Mouse (Mus musculus) heart, embryonic 11.5 days (tissue): ENCODE data around the gene Nrcam. TPM values are rescaled to one million over a fixed set of nuclear protein-coding genes. Genes with fewer than 3 reads are reported as not detected.

Experiments used
- ATAC-seq: fragments of 200-750 bp; cut with Nextera tagmentation; replicated peaks from 2 replicates; pipeline ENCODE4 v1.8.0; 2017; ENCODE audit warnings: moderate library complexity; ENCODE audit not compliant: insufficient number of reproducible peaks, low FRiP score, low TSS enrichment
- H3K27ac ChIP-seq: fragments of 300-500 bp; sonication (generic); 2 replicates; pipeline ENCODE4 v1.5.1; 2014; ENCODE audit warnings: mild to moderate bottlenecking, low read depth, low read length
- H3K27me3 ChIP-seq: fragments of 300-500 bp; sonication (generic); 2 replicates; pipeline ENCODE4 v1.6.1; 2014; ENCODE audit warnings: mild to moderate bottlenecking, low read length, mixed read lengths; ENCODE audit not compliant: control insufficient read depth, insufficient read depth
- H3K36me3 ChIP-seq: fragments of 300-500 bp; sonication (generic); 2 replicates; pipeline ENCODE4 v1.6.1; 2014; ENCODE audit warnings: mild to moderate bottlenecking, low read length, moderate library complexity, mixed read lengths; ENCODE audit not compliant: control insufficient read depth, insufficient read depth
- H3K4me1 ChIP-seq: fragments of 300-500 bp; sonication (generic); 2 replicates; pipeline ENCODE4 v1.6.1; 2014; ENCODE audit warnings: low read length; ENCODE audit not compliant: control insufficient read depth, insufficient read depth
- H3K4me2 ChIP-seq: fragments of 300-500 bp; sonication (generic); 2 replicates; pipeline ENCODE4 v1.6.1; 2014; ENCODE audit warnings: mild to moderate bottlenecking, moderate library complexity
- H3K4me3 ChIP-seq: fragments of 300-500 bp; sonication (generic); 2 replicates; pipeline ENCODE4 v1.5.1; 2014; ENCODE audit warnings: low read depth, low read length
- H3K9ac ChIP-seq: fragments of 300-500 bp; sonication (generic); 2 replicates; pipeline ENCODE4 v1.6.1; 2014; ENCODE audit warnings: mild to moderate bottlenecking, low read depth, low read length, moderate library complexity
- H3K9me3 ChIP-seq: fragments of 300-500 bp; sonication (generic); replicated peaks from 2 replicates; pipeline ENCODE4 v1.6.1; 2016; ENCODE audit warnings: low read length; ENCODE audit not compliant: control insufficient read depth
- WGBS: fragments of 180-500 bp; shearing (Covaris S2); extraction: QIAGEN DNeasy Blood & Tissue Kit; methylation state at CpG from one replicate; pipeline ENCODE4 v1.1.7; 2014; ENCODE audit not compliant: insufficient replicate concordance; 5-methylcytosine and 5-hydroxymethylcytosine counted together
- polyA plus RNA-seq: library from polyadenylated mRNA; unstranded; fragments of >200 nt; fragmentation: Nextera tagmentation; extraction: Ambion mirVana; gene quantifications from 2 replicates; pipeline ENCODE4 v1.2.1, GENCODE M21; 2014

Gene Nrcam
- polyA plus RNA-seq, 1 experiment from 2014 or later = 0.84 TPM

GRCm38 (mm10) chr12:44403731-44404424 is 75.2 kb downstream of the Nrcam start:
- ATAC-seq = no peak
- Histone ChIP-seq H3K4me2 (no peak overlapping the region), H3K9ac (no peak overlapping the region), H3K27ac (no peak overlapping the region), H3K27me3 (no peaks in the 10 kb centered on the region), H3K4me3 (no peak overlapping the region), H3K36me3 (no peaks in the 10 kb centered on the region), H3K9me3 (no peaks in the 10 kb centered on the region), H3K4me1 (no peaks in the 10 kb centered on the region)
- 41% methylated on average over 3 of the region's 3 CpGs for WGBS

DNA sequence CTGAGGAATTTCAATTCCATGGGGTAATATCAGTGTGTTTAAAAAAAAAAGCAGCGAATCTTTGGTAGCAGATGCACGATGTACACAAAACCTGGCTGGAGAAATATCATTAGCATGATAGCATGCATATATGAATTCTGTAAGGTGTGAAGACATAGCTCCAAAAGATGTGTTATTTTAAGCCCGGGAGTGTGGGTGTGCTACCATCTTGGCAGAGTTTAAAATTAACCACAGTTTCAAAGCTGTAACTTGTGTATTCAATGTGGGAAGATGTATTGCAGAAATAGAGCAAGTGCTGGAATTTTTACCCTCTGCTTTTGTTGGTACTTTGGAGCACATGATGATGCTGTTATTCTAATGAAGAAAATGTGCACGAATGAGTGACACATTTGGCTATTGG is 81.1 kb downstream of the Nrcam start:
- Histone ChIP-seq H3K4me1 (no peaks in the 10 kb centered on the region), H3K27me3 (no peaks in the 10 kb centered on the region), H3K9me3 (no peaks in the 10 kb centered on the region), H3K27ac (no peak overlapping the region), H3K4me3 (no peak overlapping the region), H3K36me3 (no peaks in the 10 kb centered on the region), H3K4me2 (no peak overlapping the region), H3K9ac (no peak overlapping the region)
- 81% methylated on average over 4 of the region's 4 CpGs for WGBS
- no peak for ATAC-seq

- H3K4me2 ChIP-seq = no peak overlapping the region
- H3K27me3 ChIP-seq = no peaks in the 10 kb centered on the region
- H3K4me3 ChIP-seq = no peak overlapping the region
- no peak overlapping the region for H3K9ac ChIP-seq
- WGBS = 73% methylated on average over 3 of the region's 3 CpGs
- H3K4me1 ChIP-seq = no peaks in the 10 kb centered on the region
- ATAC-seq = no peak
- H3K36me3 ChIP-seq = no peaks in the 10 kb centered on the region
- H3K27ac ChIP-seq = no peak overlapping the region
- no peaks in the 10 kb centered on the region for H3K9me3 ChIP-seq
These were observed 82.3 kb downstream of the Nrcam start for GRCm38 (mm10) chr12:44411031-44411430.

- Histone ChIP-seq H3K4me2 (no peak overlapping the region), H3K4me1 (no peaks in the 10 kb centered on the region), H3K4me3 (no peak overlapping the region), H3K36me3 (no peaks in the 10 kb centered on the region), H3K9me3 (no peaks in the 10 kb centered on the region), H3K9ac (no peak overlapping the region), H3K27me3 (no peaks in the 10 kb centered on the region), H3K27ac (no peak overlapping the region)
- 66% methylated on average over 4 of the region's 4 CpGs for WGBS
- no peak for ATAC-seq
These were observed 93.6 kb downstream of the Nrcam start for GRCm38 (mm10) chr12:44422154-44422866.

DNA sequence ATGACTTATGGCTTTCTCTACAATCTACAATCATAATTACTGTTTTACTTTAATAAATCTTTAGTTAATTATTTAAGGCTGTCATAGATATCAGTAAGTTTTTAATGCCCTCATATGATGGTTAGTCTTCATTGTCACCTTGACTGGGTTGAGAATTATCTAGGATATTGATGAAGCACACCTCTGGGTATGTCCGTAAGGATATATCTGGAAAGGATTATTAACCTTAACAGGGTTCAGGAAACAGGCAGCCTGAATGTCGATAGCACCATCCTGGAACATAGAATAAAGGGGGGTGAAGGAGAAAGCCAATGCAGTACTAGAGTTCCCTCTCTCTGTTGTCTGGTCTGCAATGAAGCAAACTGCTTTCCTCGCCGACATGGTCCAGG is 94.2 kb downstream of the Nrcam start:
- Histone ChIP-seq H3K4me1 (no peaks in the 10 kb centered on the region), H3K9ac (no peak overlapping the region), H3K4me3 (no peak overlapping the region), H3K27ac (no peak overlapping the region), H3K36me3 (no peaks in the 10 kb centered on the region), H3K4me2 (no peak overlapping the region), H3K27me3 (no peaks in the 10 kb centered on the region), H3K9me3 (no peaks in the 10 kb centered on the region)
- no peak for ATAC-seq
- WGBS = 74% methylated on average over 4 of the region's 4 CpGs

DNA sequence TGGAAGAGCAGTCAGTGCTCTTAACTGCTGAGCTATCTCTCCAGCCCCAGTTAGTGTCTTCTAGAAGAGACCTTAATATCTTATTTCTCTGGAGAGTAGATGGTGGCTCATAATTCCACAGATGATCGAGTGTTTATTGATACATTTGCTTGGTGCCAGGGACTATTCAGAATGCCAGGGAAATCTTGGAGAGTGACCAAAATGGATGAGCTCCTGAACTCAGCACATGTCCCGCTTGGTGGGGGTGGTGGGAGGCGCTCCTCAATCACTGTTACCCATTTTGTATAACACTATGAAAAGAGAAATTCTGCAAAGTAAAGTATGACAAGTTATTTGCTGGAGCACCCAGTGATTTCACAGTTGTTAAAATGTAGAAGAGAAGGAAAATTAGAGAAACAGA is 95.3 kb downstream of the Nrcam start:
- no peaks in the 10 kb centered on the region for H3K36me3 ChIP-seq
- H3K27me3 ChIP-seq = no peaks in the 10 kb centered on the region
- H3K9ac ChIP-seq = no peak overlapping the region
- no peak overlapping the region for H3K4me2 ChIP-seq
- no peak overlapping the region for H3K4me3 ChIP-seq
- no peaks in the 10 kb centered on the region for H3K4me1 ChIP-seq
- no peaks in the 10 kb centered on the region for H3K9me3 ChIP-seq
- 79% methylated on average over 3 of the region's 3 CpGs for WGBS
- H3K27ac ChIP-seq = no peak overlapping the region
- no peak for ATAC-seq

- no peak overlapping the region for H3K4me3 ChIP-seq
- H3K27me3 ChIP-seq = no peaks in the 10 kb centered on the region
- ATAC-seq = no peak
- no peaks in the 10 kb centered on the region for H3K9me3 ChIP-seq
- H3K27ac ChIP-seq = no peak overlapping the region
- no peaks in the 10 kb centered on the region for H3K36me3 ChIP-seq
- H3K9ac ChIP-seq = no peak overlapping the region
- no peaks in the 10 kb centered on the region for H3K4me1 ChIP-seq
- H3K4me2 ChIP-seq = no peak overlapping the region
- 7% methylated on average over 6 of the region's 6 CpGs for WGBS
These were observed 96.4 kb downstream of the Nrcam start for GRCm38 (mm10) chr12:44425040-44425439.

GRCm38 (mm10) chr12:44430335-44430734 is 101.7 kb downstream of the Nrcam start:
- H3K9me3 ChIP-seq = no peaks in the 10 kb centered on the region

DNA sequence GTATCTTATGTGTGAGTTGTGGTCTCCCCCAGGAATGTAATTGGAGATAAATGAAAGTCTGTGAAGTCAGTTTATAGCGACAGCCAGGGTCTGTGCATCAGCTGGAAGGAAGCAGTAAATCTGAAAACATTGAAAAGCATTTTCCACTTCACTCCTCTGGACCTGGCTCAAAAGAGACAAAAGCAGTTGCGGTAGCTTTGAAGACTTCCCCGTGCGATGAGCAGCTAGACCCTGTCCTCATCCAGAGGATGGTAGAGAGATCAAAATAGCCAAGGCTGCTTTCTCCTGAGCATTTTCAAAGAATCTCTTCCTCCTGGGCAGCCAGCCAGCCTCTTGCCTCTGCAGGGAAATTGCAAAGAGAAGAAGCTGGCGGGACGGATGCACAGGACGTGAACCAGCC is 102.3 kb downstream of the Nrcam start:
- WGBS = 78% methylated on average over 7 of the region's 7 CpGs
- Histone ChIP-seq H3K9ac (no peak overlapping the region), H3K36me3 (no peaks in the 10 kb centered on the region), H3K4me1 (no peaks in the 10 kb centered on the region), H3K27ac (no peak overlapping the region), H3K4me3 (no peak overlapping the region), H3K4me2 (no peak overlapping the region), H3K27me3 (no peaks in the 10 kb centered on the region), H3K9me3 (no peaks in the 10 kb centered on the region)
- ATAC-seq = no peak

More at GRCm38 (mm10) chr12:44430335-44430734, 101.7 kb downstream of the Nrcam start:
- no peaks in the 10 kb centered on the region for H3K36me3 ChIP-seq
- no peak for ATAC-seq
- H3K9ac ChIP-seq = no peak overlapping the region
- 78% methylated on average over 6 of the region's 6 CpGs for WGBS
- H3K4me1 ChIP-seq = no peaks in the 10 kb centered on the region
- H3K27me3 ChIP-seq = no peaks in the 10 kb centered on the region
- no peak overlapping the region for H3K4me2 ChIP-seq
- no peak overlapping the region for H3K27ac ChIP-seq
- H3K4me3 ChIP-seq = no peak overlapping the region
